Mouse (Mus musculus) lung, embryonic 16.5 days (tissue): ENCODE data around the gene Sema3g. TPM values are rescaled to one million over a fixed set of nuclear protein-coding genes. Genes with fewer than 3 reads are reported as not detected.
A peak's percentile ranks its signal among the peaks of the same experiment; 100 is the strongest.

Source experiments
- ATAC-seq: fragments of 200-750 bp; cut with Nextera tagmentation; 2 replicates; pipeline ENCODE4 v1.8.0; 2017; ENCODE audit warnings: low read depth, mild to moderate bottlenecking, moderate library complexity
- H3K27ac ChIP-seq: fragments of 300-500 bp; sonication (generic); 2 replicates; pipeline ENCODE4 v1.5.1; 2014; ENCODE audit warnings: mild to moderate bottlenecking, control low read depth, low read length
- H3K27me3 ChIP-seq: fragments of 300-500 bp; sonication (generic); 2 replicates; pipeline ENCODE4 v1.6.1; 2014; ENCODE audit warnings: low read depth, low read length, mixed read lengths; ENCODE audit not compliant: control insufficient read depth, insufficient read depth
- H3K36me3 ChIP-seq: fragments of 300-500 bp; sonication (generic); 2 replicates; pipeline ENCODE4 v1.6.1; 2014; ENCODE audit warnings: low read length; ENCODE audit not compliant: control insufficient read depth, insufficient read depth
- H3K4me1 ChIP-seq: fragments of 300-500 bp; sonication (generic); replicated peaks from 2 replicates; pipeline ENCODE4 v1.6.1; 2014; ENCODE audit warnings: low read length, mixed read lengths; ENCODE audit not compliant: control insufficient read depth, insufficient read depth
- H3K4me2 ChIP-seq: fragments of 300-500 bp; sonication (generic); 2 replicates; pipeline ENCODE4 v1.6.1; 2014; ENCODE audit warnings: low read depth, low read length, control low read depth
- H3K4me3 ChIP-seq: fragments of 300-500 bp; sonication (generic); 2 replicates; pipeline ENCODE4 v1.5.1; 2014; ENCODE audit warnings: mild to moderate bottlenecking, low read length, control low read depth
- H3K9ac ChIP-seq: fragments of 300-500 bp; sonication (generic); 2 replicates; pipeline ENCODE4 v1.6.1; 2014; ENCODE audit warnings: low read length, control low read depth
- H3K9me3 ChIP-seq: fragments of 300-500 bp; sonication (generic); 2 replicates; pipeline ENCODE4 v1.6.1; 2016; ENCODE audit warnings: low read length; ENCODE audit not compliant: control insufficient read depth
- WGBS: fragments of 180-500 bp; shearing (Covaris S2); extraction: QIAGEN DNeasy Blood & Tissue Kit; methylation state at CpG from one replicate; pipeline ENCODE4 v1.1.7; 2014; 5-methylcytosine and 5-hydroxymethylcytosine counted together
- polyA plus RNA-seq: library from polyadenylated mRNA; unstranded; fragments of >200 nt; fragmentation: Nextera tagmentation; extraction: Ambion mirVana; gene quantifications from 2 replicates; pipeline ENCODE4 v1.2.1, GENCODE M21; 2015

Sema3g gene
- polyA plus RNA-seq, 1 experiment from 2014 or later: 2.7 TPM

DNA sequence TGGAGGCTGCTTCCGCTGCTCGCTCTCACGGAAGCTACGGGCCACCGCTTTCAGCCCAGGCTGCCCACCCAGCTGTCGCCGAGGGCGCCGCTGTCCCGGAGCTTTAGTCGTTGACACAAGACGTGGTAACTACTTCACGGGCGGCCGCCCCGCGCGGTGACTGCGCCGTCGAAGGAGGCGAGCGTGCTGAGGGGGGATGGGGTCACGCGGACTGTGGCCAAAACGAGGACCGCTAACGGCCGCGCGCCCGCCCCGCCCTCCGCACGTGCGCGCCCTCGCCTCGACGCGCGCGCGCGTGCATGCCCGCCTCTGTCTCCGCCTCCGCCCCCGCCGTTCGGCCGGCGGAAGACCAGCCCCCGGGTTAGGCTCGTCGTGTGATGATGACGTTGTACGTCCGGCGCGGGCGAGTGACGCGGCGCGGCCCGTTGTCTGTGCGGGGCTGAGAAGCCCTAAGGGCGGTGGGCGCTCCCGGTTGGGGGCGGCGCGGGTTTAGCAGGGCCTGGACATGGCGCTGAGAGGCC, 33.5 kb downstream of the Sema3g start, which contains the start of the genes Phf7 and Bap1:
Phf7 (minus strand) TSS at position 234 of the 521 bp plus-strand sequence.
Bap1 (plus strand) TSS at position 367 of the 521 bp plus-strand sequence.
- peak within 1 kb of the TSS; percentile 99 for H3K4me3 ChIP-seq
- H3K27me3 ChIP-seq: no peaks in the 10 kb centered on the region
- peaks cover 15% of the 10 kb centered on the region for H3K4me1 ChIP-seq
- ATAC-seq: peak; percentile 96
- H3K27ac ChIP-seq: peak within 1 kb of the TSS; percentile 97
- H3K4me2 ChIP-seq: peak within 1 kb of the TSS; percentile 88
- H3K36me3 ChIP-seq: peaks cover 25% of the 10 kb centered on the region
- WGBS: under 1% methylated on average over 73 of the region's 75 CpGs
- peak within 1 kb of the TSS; percentile 99 for H3K9ac ChIP-seq
- no peaks in the 10 kb centered on the region for H3K9me3 ChIP-seq

DNA sequence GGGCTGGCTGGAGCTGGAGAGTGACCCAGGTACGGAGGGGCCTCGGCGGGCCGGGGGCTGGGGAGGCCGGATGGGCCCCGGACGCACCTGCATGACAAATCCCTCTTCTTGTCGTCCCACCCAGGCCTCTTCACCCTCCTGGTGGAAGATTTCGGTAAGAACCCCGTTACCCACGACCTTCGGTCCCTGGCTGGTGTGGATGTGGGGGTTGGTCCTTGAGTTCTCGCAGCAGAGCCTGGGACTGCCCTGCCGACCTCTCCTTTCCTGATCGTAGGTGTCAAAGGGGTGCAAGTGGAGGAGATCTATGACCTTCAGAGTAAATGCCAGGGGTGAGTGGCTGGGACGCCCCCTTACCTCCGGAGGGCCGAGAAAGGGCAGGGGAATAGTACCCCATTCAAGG, 34.0 kb downstream of the Sema3g start:
- ATAC-seq: no peak; the same call in 1 of the 2 replicates
- peak overlapping the region; percentile 88 for H3K4me2 ChIP-seq
- under 1% methylated on average over 15 of the region's 18 CpGs for WGBS

DNA sequence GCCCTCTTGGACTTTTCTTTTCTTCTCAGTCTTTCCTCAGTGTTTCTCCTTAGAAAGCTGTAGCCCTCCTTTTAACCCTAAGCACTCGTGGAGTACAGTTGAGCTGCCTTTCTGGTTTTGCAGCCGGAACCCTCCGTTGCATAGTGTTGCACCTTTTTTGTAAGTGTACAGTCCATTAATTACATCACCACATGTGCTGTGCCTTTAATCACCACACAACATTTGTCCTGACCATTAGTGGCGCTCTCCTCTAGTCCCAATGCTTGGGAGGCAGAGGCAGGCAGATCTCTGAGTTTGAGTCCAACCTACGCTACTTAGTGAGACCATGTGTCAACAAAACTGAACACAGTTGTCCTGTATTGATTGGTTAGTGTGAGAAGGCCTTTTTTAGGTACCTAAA, 34.4 kb downstream of the Sema3g start:
- peak overlapping the region; percentile 88 for H3K4me2 ChIP-seq
- H3K9ac ChIP-seq: peak overlapping the region; percentile 99
- H3K4me3 ChIP-seq: peak overlapping the region; percentile 99
- H3K27ac ChIP-seq: no peak overlapping the region
- H3K4me1 ChIP-seq: peaks cover 15% of the 10 kb centered on the region
- H3K27me3 ChIP-seq: no peaks in the 10 kb centered on the region
- ATAC-seq: no peak
- 89% methylated on average over 5 of the region's 5 CpGs for WGBS
- no peaks in the 10 kb centered on the region for H3K9me3 ChIP-seq
- peaks cover 34% of the 10 kb centered on the region for H3K36me3 ChIP-seq

More for the DNA sequence above, 34.0 kb downstream of the Sema3g start:
- Histone ChIP-seq H3K4me1 (peaks cover 15% of the 10 kb centered on the region), H3K4me3 (peak overlapping the region; percentile 99), H3K36me3 (peaks cover 30% of the 10 kb centered on the region), H3K27me3 (no peaks in the 10 kb centered on the region), H3K9ac (peak overlapping the region; percentile 99), H3K27ac (peak overlapping the region; percentile 62), H3K9me3 (no peaks in the 10 kb centered on the region)

DNA sequence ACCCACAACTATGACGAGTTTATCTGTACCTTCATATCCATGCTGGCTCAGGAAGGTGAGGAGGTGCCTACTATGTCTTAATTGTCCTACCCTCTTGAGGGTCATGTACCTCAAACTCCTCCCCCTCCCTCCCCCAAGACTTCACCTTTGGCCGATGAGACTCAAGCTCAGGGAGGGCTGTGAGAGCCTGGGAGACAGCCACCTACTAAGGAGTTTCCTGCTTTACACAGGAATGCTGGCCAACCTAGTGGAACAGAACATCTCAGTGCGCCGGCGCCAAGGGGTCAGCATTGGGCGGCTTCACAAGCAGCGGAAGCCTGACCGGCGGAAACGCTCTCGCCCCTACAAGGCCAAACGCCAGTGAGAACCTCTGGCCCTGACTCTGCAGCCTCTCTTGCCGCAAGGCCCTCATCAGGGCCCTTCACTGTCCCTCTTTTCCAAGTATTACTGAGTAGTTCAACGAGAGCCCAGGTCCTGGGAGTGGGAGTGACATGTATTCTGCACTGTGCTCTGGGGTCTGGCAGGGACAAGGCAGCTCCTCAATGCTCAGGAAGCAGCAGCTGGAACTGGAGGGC, 40.9 kb downstream of the Sema3g start:
- Histone ChIP-seq H3K4me1 (no peaks in the 10 kb centered on the region), H3K4me2 (no peak overlapping the region), H3K4me3 (no peak overlapping the region), H3K27me3 (no peaks in the 10 kb centered on the region), H3K27ac (no peak overlapping the region), H3K9me3 (no peaks in the 10 kb centered on the region), H3K36me3 (peaks cover 71% of the 10 kb centered on the region), H3K9ac (no peak overlapping the region)
- 95% methylated on average over 14 of the region's 14 CpGs for WGBS
- no peak for ATAC-seq

DNA sequence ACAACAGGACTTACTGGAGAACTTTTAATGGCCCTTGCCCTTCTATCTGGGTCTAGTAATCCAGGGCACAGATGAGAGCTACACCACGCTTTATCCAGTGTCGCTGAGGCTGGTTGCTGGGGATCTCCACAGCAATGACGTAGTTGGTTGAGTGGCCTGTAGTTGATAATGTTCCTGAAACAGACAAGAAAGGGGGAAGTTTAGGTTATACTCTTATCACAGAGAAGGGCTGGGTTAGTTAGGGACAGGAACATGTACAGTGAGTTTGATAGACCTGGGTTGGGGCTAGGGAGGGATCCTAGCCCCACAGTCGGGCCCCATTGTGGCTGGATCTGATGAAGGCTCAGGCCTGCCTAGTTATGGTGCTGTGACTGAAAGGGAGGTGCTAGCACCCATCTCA, 42.7 kb downstream of the Sema3g start:
- Histone ChIP-seq H3K27me3 (no peaks in the 10 kb centered on the region), H3K4me1 (no peaks in the 10 kb centered on the region), H3K4me3 (no peak overlapping the region), H3K36me3 (peaks cover 54% of the 10 kb centered on the region), H3K4me2 (no peak overlapping the region), H3K27ac (no peak overlapping the region), H3K9me3 (no peaks in the 10 kb centered on the region), H3K9ac (no peak overlapping the region)
- ATAC-seq: no peak
- 94% methylated on average over 4 of the region's 4 CpGs for WGBS

DNA sequence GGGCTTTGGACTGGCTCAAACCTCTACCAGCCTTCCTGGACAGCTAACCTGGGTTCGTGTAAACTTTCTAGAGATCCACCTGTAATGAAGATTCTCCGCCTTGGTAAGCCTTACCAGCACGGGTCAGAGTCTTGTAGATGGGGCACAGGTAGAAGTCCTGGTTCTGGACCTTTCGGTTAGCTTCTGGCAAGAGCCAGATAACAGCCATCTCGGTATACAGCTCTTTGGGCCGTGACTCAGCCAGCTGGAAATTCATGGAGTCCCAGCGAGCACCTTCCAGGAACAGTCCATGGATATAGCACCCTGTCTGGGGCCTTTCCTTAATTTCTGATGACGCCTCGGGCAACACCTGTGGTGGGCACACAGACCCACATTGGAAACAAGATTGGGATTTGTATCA, 43.3 kb downstream of the Sema3g start:
- no peak overlapping the region for H3K4me2 ChIP-seq
- no peaks in the 10 kb centered on the region for H3K9me3 ChIP-seq
- peaks cover 48% of the 10 kb centered on the region for H3K36me3 ChIP-seq
- no peaks in the 10 kb centered on the region for H3K27me3 ChIP-seq
- H3K4me1 ChIP-seq: no peaks in the 10 kb centered on the region
- H3K9ac ChIP-seq: no peak overlapping the region
- 90% methylated on average over 9 of the region's 9 CpGs for WGBS
- no peak for ATAC-seq
- no peak overlapping the region for H3K27ac ChIP-seq
- H3K4me3 ChIP-seq: no peak overlapping the region

DNA sequence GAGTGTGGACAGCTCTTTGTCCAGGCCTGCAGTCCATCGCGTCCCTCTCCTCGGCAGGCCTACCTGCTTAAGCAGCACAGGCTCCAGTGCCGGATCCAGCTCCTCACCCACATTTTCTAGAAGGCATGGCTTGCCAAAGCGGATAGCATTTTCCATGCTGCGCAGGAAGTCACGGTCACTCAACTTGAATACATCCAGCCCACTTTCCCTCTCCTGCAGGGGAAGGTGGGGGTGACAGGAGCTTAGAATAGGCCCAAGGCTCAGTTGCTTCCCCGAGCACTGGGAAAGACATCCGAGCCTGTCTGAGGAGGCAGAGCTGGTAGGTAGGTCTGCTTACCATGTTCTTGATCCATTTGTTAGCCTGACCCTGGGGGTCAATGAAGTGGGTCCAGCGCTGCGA, 50.0 kb downstream of the Sema3g start:
- no peak for ATAC-seq
- WGBS: 83% methylated on average over 11 of the region's 11 CpGs

DNA sequence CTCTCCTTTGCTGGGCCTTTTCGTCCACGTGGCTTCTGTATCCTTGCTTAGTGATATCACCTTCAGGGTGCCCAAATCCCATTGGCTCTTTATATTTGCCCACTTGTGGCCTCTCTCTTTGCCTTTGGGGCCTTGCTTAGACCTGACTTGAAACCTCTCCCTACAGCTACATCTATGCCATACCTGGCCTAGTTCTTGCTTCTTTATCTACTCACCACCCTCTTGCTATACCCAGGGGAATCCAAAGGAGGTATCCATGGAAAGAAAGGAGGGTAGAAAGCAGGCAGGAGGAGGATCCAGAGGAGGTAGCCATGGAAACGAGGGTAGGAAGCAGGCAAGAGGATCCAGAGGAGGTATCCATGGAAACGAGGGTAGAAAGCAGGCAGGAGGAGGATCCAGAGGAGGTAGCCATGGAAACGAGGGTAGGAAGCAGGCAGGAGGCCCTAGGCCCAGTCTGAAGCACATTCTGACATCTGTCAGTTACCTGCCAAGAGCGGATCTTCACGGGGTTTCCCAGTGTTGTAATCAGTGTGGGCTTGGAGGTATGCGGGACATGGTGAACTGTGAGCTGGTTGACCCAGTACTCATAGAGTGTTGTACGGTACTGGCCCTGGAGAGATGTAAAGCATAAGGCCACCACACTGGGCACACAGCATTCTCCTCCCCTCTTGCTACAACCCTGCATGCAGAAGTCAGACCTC, 50.8 kb downstream of the Sema3g start:
- no peaks in the 10 kb centered on the region for H3K27me3 ChIP-seq
- H3K4me2 ChIP-seq: no peak overlapping the region
- 61% methylated on average over 9 of the region's 9 CpGs for WGBS
- no peak overlapping the region; the same call in 1 of the 2 replicates for H3K9ac ChIP-seq
- ATAC-seq: no peak
- no peaks in the 10 kb centered on the region for H3K36me3 ChIP-seq
- H3K4me1 ChIP-seq: peaks cover 5% of the 10 kb centered on the region
- H3K9me3 ChIP-seq: no peaks in the 10 kb centered on the region
- H3K27ac ChIP-seq: no peak overlapping the region
- H3K4me3 ChIP-seq: no peak overlapping the region

More for the DNA sequence above, 50.0 kb downstream of the Sema3g start:
- H3K36me3 ChIP-seq: no peaks in the 10 kb centered on the region
- no peak overlapping the region for H3K27ac ChIP-seq
- H3K27me3 ChIP-seq: no peaks in the 10 kb centered on the region
- no peak overlapping the region for H3K9ac ChIP-seq
- no peak overlapping the region for H3K4me2 ChIP-seq
- peaks cover 5% of the 10 kb centered on the region for H3K4me1 ChIP-seq
- no peaks in the 10 kb centered on the region for H3K9me3 ChIP-seq
- H3K4me3 ChIP-seq: no peak overlapping the region

DNA sequence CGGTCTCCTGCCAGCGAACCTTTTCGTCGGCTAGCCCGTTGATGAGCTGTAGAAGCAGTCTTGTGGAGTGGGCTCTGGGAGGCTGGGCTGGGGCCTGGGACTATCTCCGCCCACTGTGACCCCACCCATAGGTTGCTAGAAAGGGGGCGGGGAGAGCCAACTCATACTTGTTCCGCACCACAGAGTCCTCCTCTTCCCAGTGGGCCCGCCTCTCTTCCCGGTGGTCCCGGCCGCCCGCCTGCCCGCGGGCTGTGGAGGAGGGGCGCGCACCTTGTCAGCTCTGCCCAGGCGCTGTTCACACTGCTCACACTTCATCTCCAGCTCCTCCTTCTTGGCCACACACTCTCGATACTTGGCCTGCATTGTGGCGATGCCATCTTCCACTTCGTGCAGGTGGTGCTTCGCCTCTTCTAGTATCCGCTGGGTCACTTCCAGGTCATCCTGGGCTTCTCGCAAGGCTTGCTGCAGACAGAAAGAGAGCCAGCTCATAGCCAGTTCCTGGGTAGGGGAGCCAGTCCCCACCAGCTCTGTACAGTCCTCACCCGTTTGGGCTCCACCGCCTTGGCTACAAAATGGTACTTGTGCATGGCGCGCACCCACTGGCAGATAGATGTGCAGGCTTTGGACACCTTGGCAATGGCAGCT, 51.9 kb downstream of the Sema3g start:
- no peaks in the 10 kb centered on the region for H3K27me3 ChIP-seq
- H3K36me3 ChIP-seq: no peaks in the 10 kb centered on the region
- H3K4me3 ChIP-seq: peak overlapping the region; percentile 44
- peak overlapping the region; percentile 61 for H3K9ac ChIP-seq
- 12% methylated on average over 28 of the region's 28 CpGs for WGBS
- H3K4me2 ChIP-seq: peak overlapping the region; percentile 67
- peak; percentile 89 for ATAC-seq
- H3K27ac ChIP-seq: no peak overlapping the region
- no peaks in the 10 kb centered on the region for H3K9me3 ChIP-seq
- H3K4me1 ChIP-seq: peaks cover 5% of the 10 kb centered on the region
